Mouse (Mus musculus): Measurements from ENCODE around the gene Commd8. TPM values are rescaled to one million over a fixed set of nuclear protein-coding genes. Genes with fewer than 3 reads are reported as not detected.

Gene Commd8
- polyA plus RNA-seq, 1 experiment from 2014 or later, result 136 TPM

GRCm38 (mm10) chr5:72191932-72192331 lies 23.9 kb upstream of the Commd8 start:
- Histone ChIP-seq H3K27ac (no peak overlapping the region), H3K27me3 (no peaks in the 10 kb centered on the region), H3K36me3 (no peaks in the 10 kb centered on the region), H3K4me2 (no peak overlapping the region), H3K9ac (no peak overlapping the region), H3K4me1 (no peaks in the 10 kb centered on the region), H3K4me3 (replicated peaks) (no peak overlapping the region), H3K9me3 (replicated peaks) (no peaks in the 10 kb centered on the region)
- no peak for ATAC-seq (replicated peaks; ENCODE audit: low FRiP score)
- WGBS, result 93% methylated on average over 5 of the region's 5 CpGs

GRCm38 (mm10) chr5:72191154-72191553 lies 23.2 kb upstream of the Commd8 start:
- H3K9ac ChIP-seq, result no peak overlapping the region
- no peak for ATAC-seq (replicated peaks; ENCODE audit: low FRiP score)

GRCm38 (mm10) chr5:72184437-72185100 lies 16.6 kb upstream of the Commd8 start:
- no peaks in the 10 kb centered on the region for H3K36me3 ChIP-seq
- no peak overlapping the region for H3K4me3 ChIP-seq (replicated peaks)
- H3K27ac ChIP-seq, result no peak overlapping the region
- no peak for ATAC-seq (replicated peaks; ENCODE audit: low FRiP score)
- H3K4me1 ChIP-seq, result no peaks in the 10 kb centered on the region
- no peak overlapping the region for H3K4me2 ChIP-seq
- no peaks in the 10 kb centered on the region for H3K9me3 ChIP-seq (replicated peaks)
- H3K27me3 ChIP-seq, result no peaks in the 10 kb centered on the region
- no peak overlapping the region for H3K9ac ChIP-seq
- WGBS, result 88% methylated on average over 13 of the region's 13 CpGs

More at GRCm38 (mm10) chr5:72191154-72191553, 23.2 kb upstream of the Commd8 start:
- no peaks in the 10 kb centered on the region for H3K9me3 ChIP-seq (replicated peaks)
- H3K27me3 ChIP-seq, result no peaks in the 10 kb centered on the region
- no peak overlapping the region for H3K4me3 ChIP-seq (replicated peaks)
- WGBS, result 81% methylated on average over 7 of the region's 7 CpGs
- no peaks in the 10 kb centered on the region for H3K4me1 ChIP-seq
- H3K4me2 ChIP-seq, result no peak overlapping the region
- H3K27ac ChIP-seq, result no peak overlapping the region
- no peaks in the 10 kb centered on the region for H3K36me3 ChIP-seq

- H3K27me3 ChIP-seq, result no peaks in the 10 kb centered on the region
- H3K9me3 ChIP-seq (replicated peaks), result no peaks in the 10 kb centered on the region
- H3K4me3 ChIP-seq (replicated peaks), result no peak overlapping the region
- H3K36me3 ChIP-seq, result no peaks in the 10 kb centered on the region
- no peak overlapping the region for H3K27ac ChIP-seq
- no peak overlapping the region for H3K9ac ChIP-seq
- 88% methylated on average over 6 of the region's 6 CpGs for WGBS
- no peak for ATAC-seq (replicated peaks; ENCODE audit: low FRiP score)
- H3K4me1 ChIP-seq, result no peaks in the 10 kb centered on the region
- H3K4me2 ChIP-seq, result no peak overlapping the region
These were observed 15.9 kb upstream of the Commd8 start for GRCm38 (mm10) chr5:72183929-72184328.

- Histone ChIP-seq H3K9me3 (replicated peaks) (no peaks in the 10 kb centered on the region), H3K27me3 (no peaks in the 10 kb centered on the region), H3K4me1 (no peaks in the 10 kb centered on the region), H3K36me3 (no peaks in the 10 kb centered on the region), H3K4me2 (no peak overlapping the region), H3K4me3 (replicated peaks) (no peak overlapping the region), H3K27ac (no peak overlapping the region), H3K9ac (no peak overlapping the region)
- ATAC-seq (replicated peaks; ENCODE audit: low FRiP score), result no peak
- 84% methylated on average over 4 of the region's 4 CpGs for WGBS
These were observed 14.8 kb upstream of the Commd8 start for GRCm38 (mm10) chr5:72182804-72183203.

- no peak overlapping the region for H3K27ac ChIP-seq
- no peak overlapping the region for H3K4me2 ChIP-seq
- H3K9ac ChIP-seq, result no peak overlapping the region
- no peaks in the 10 kb centered on the region for H3K36me3 ChIP-seq
- ATAC-seq (replicated peaks; ENCODE audit: low FRiP score), result no peak
- WGBS, result 12% methylated on average over 1 of the region's 1 CpGs
- H3K27me3 ChIP-seq, result no peaks in the 10 kb centered on the region
- 0 out of 2 replicates have a peak, but pooled peaks cover 1% of the 10 kb centered on the region for H3K4me1 ChIP-seq
- no peaks in the 10 kb centered on the region for H3K9me3 ChIP-seq (replicated peaks)
- no peak overlapping the region for H3K4me3 ChIP-seq (replicated peaks)
These were observed 13.2 kb upstream of the Commd8 start for GRCm38 (mm10) chr5:72181194-72181593.

- Histone ChIP-seq H3K36me3 (no peaks in the 10 kb centered on the region), H3K4me1 (peaks cover 6% of the 10 kb centered on the region; the same call in 1 of the 2 replicates), H3K27ac (no peak overlapping the region), H3K9me3 (replicated peaks) (no peaks in the 10 kb centered on the region), H3K27me3 (no peaks in the 10 kb centered on the region), H3K4me3 (replicated peaks) (no peak overlapping the region), H3K4me2 (no peak overlapping the region), H3K9ac (no peak overlapping the region)
- 0 out of 2 replicates have a peak, but pooled peaks have one; percentile 29 for ATAC-seq (replicated peaks; ENCODE audit: low FRiP score)
- 47% methylated on average over 7 of the region's 7 CpGs for WGBS
These were observed 7.5 kb upstream of the Commd8 start for GRCm38 (mm10) chr5:72175530-72175929.

GRCm38 (mm10) chr5:72175050-72175449 lies 7.1 kb upstream of the Commd8 start:
- H3K9me3 ChIP-seq (replicated peaks), result no peaks in the 10 kb centered on the region
- no peak overlapping the region for H3K27ac ChIP-seq
- 90% methylated on average over 4 of the region's 4 CpGs for WGBS
- ATAC-seq (replicated peaks; ENCODE audit: low FRiP score), result no peak
- H3K36me3 ChIP-seq, result no peaks in the 10 kb centered on the region
- peaks cover 6% of the 10 kb centered on the region; the same call in 1 of the 2 replicates for H3K4me1 ChIP-seq
- no peaks in the 10 kb centered on the region for H3K27me3 ChIP-seq
- H3K9ac ChIP-seq, result no peak overlapping the region
- no peak overlapping the region for H3K4me2 ChIP-seq
- H3K4me3 ChIP-seq (replicated peaks), result no peak overlapping the region

GRCm38 (mm10) chr5:72173521-72173920 lies 5.5 kb upstream of the Commd8 start:
- H3K4me3 ChIP-seq (replicated peaks), result no peak overlapping the region
- peaks cover 6% of the 10 kb centered on the region; the same call in 1 of the 2 replicates for H3K4me1 ChIP-seq
- no peak overlapping the region for H3K27ac ChIP-seq
- H3K27me3 ChIP-seq, result no peaks in the 10 kb centered on the region
- WGBS, result 76% methylated on average over 1 of the region's 1 CpGs
- no peak overlapping the region for H3K9ac ChIP-seq
- H3K4me2 ChIP-seq, result no peak overlapping the region
- no peak for ATAC-seq (replicated peaks; ENCODE audit: low FRiP score)
- no peaks in the 10 kb centered on the region for H3K9me3 ChIP-seq (replicated peaks)
- H3K36me3 ChIP-seq, result no peaks in the 10 kb centered on the region

- H3K36me3 ChIP-seq, result no peaks in the 10 kb centered on the region
These were observed 4.7 kb upstream of the Commd8 start for GRCm38 (mm10) chr5:72172675-72173074.

GRCm38 (mm10) chr5:72170067-72170466 lies 2.1 kb upstream of the Commd8 start:
- H3K27ac ChIP-seq, result no peak overlapping the region
- H3K27me3 ChIP-seq, result no peaks in the 10 kb centered on the region
- no peaks in the 10 kb centered on the region for H3K9me3 ChIP-seq (replicated peaks)
- H3K9ac ChIP-seq, result no peak overlapping the region
- peaks cover 20% of the 10 kb centered on the region for H3K4me1 ChIP-seq
- 59% methylated on average over 6 of the region's 6 CpGs for WGBS
- no peak overlapping the region for H3K4me3 ChIP-seq (replicated peaks)
- H3K36me3 ChIP-seq, result peaks cover 4% of the 10 kb centered on the region; the same call in 1 of the 2 replicates
- no peak for ATAC-seq (replicated peaks; ENCODE audit: low FRiP score)
- no peak overlapping the region for H3K4me2 ChIP-seq

More at GRCm38 (mm10) chr5:72172675-72173074, 4.7 kb upstream of the Commd8 start:
- Histone ChIP-seq H3K4me1 (peaks cover 6% of the 10 kb centered on the region; the same call in 1 of the 2 replicates), H3K9ac (no peak overlapping the region), H3K4me3 (replicated peaks) (no peak overlapping the region), H3K27me3 (no peaks in the 10 kb centered on the region), H3K27ac (no peak overlapping the region), H3K4me2 (no peak overlapping the region), H3K9me3 (replicated peaks) (no peaks in the 10 kb centered on the region)
- ATAC-seq (replicated peaks; ENCODE audit: low FRiP score), result no peak
- WGBS, result 41% methylated on average over 3 of the region's 3 CpGs

GRCm38 (mm10) chr5:72168285-72168621 lies 264 bp upstream of the Commd8 start:
- peak overlapping the region; percentile 58 for H3K27ac ChIP-seq
- no peak overlapping the region for H3K9ac ChIP-seq

GRCm38 (mm10) chr5:72164386-72164785 lies 3.6 kb downstream of the Commd8 start:
- Histone ChIP-seq H3K4me1 (peaks cover 28% of the 10 kb centered on the region), H3K27me3 (no peaks in the 10 kb centered on the region), H3K9me3 (replicated peaks) (no peaks in the 10 kb centered on the region), H3K36me3 (peaks cover 44% of the 10 kb centered on the region), H3K9ac (no peak overlapping the region), H3K4me3 (replicated peaks) (no peak overlapping the region), H3K4me2 (no peak overlapping the region), H3K27ac (no peak overlapping the region)
- 29% methylated on average over 7 of the region's 7 CpGs for WGBS
- no peak for ATAC-seq (replicated peaks; ENCODE audit: low FRiP score)

More at GRCm38 (mm10) chr5:72168285-72168621, 264 bp upstream of the Commd8 start:
- Histone ChIP-seq H3K4me1 (peaks cover 26% of the 10 kb centered on the region), H3K4me2 (peak overlapping the region; percentile 75), H3K4me3 (replicated peaks) (peak overlapping the region; percentile 84), H3K27me3 (no peaks in the 10 kb centered on the region), H3K9me3 (replicated peaks) (no peaks in the 10 kb centered on the region), H3K36me3 (peaks cover 9% of the 10 kb centered on the region; the same call in 1 of the 2 replicates)
- peak; percentile 70 for ATAC-seq (replicated peaks; ENCODE audit: low FRiP score)
- 0% methylated on average over 3 of the region's 4 CpGs for WGBS

Data from kidney, embryonic 15.5 days (tissue).